Mouse (Mus musculus) E14TG2a.4 (cell line): ENCODE results near the gene Vav1.

ENCODE experiments used
- CTCF ChIP-seq: conservative IDR thresholded peaks from 2 replicates; pipeline ENCODE4 v1.5.1; 2014; ENCODE audit warnings: low read length
- NANOG ChIP-seq: IDR thresholded peaks from 2 replicates; pipeline ENCODE4 v1.6.1; 2014; ENCODE audit warnings: borderline replicate concordance, low read length, mixed read lengths
- POU5F1 ChIP-seq: IDR thresholded peaks from 2 replicates; pipeline ENCODE4 v1.6.1; 2014; ENCODE audit warnings: low read length, borderline replicate concordance

DNA sequence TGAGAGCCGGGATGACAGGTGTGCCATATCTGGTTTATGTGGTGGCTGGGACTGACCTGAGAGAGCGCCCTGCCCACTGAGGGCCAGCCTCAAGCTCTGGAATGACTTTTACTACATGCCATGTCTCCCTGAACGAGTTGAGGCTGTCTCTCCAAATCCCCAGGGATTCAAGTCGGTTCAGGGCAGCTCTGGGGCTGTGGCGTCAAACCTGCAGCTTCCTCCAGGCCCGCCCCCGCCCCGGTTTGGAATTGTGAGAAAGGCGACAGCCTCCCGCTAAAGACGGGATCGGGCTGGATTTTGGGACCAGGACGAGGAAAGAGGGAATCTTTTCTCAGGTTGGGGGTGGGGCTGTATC, 2.9 kb upstream of the Vav1 start:
- TF ChIP-seq NANOG, result no peak
- no peak for TF ChIP-seq CTCF
- no peak for TF ChIP-seq POU5F1
